Mouse (Mus musculus) liver, embryonic 12.5 days (tissue): ENCODE results near the gene Osbpl10. TPM values are rescaled to one million over a fixed set of nuclear protein-coding genes. Genes with fewer than 3 reads are reported as not detected.

Experiments used
- ATAC-seq: fragments of 200-750 bp; cut with Nextera tagmentation; 2 replicates; pipeline ENCODE4 v1.8.0; 2017; ENCODE audit warnings: moderate number of reproducible peaks, mild to moderate bottlenecking, moderate library complexity
- H3K27ac ChIP-seq: fragments of 300-500 bp; sonication (generic); 2 replicates; pipeline ENCODE4 v1.5.1; 2016; ENCODE audit warnings: mild to moderate bottlenecking
- H3K27me3 ChIP-seq: fragments of 300-500 bp; sonication (generic); replicated peaks from 2 replicates; pipeline ENCODE4 v1.6.1; 2016; ENCODE audit warnings: mild to moderate bottlenecking, moderate library complexity
- H3K36me3 ChIP-seq: fragments of 300-500 bp; sonication (generic); 2 replicates; pipeline ENCODE4 v1.6.1; 2016; ENCODE audit warnings: mild to moderate bottlenecking, moderate library complexity
- H3K4me1 ChIP-seq: fragments of 300-500 bp; sonication (generic); 2 replicates; pipeline ENCODE4 v1.6.1; 2016
- H3K4me2 ChIP-seq: fragments of 300-500 bp; sonication (generic); 2 replicates; pipeline ENCODE4 v1.6.1; 2016; ENCODE audit warnings: mild to moderate bottlenecking, moderate library complexity
- H3K4me3 ChIP-seq: fragments of 300-500 bp; sonication (generic); 2 replicates; pipeline ENCODE4 v1.5.1; 2016; ENCODE audit warnings: mild to moderate bottlenecking, moderate library complexity
- H3K9ac ChIP-seq: fragments of 300-500 bp; sonication (generic); 2 replicates; pipeline ENCODE4 v1.6.1; 2016; ENCODE audit warnings: mild to moderate bottlenecking, moderate library complexity
- H3K9me3 ChIP-seq: fragments of 300-500 bp; sonication (generic); replicated peaks from 2 replicates; pipeline ENCODE4 v1.6.1; 2016; ENCODE audit warnings: mild to moderate bottlenecking, moderate library complexity
- WGBS: fragments of 180-500 bp; shearing (Covaris S2); methylation state at CpG from one replicate; pipeline ENCODE4 v1.1.7; 2016; ENCODE audit not compliant: insufficient replicate concordance; 5-methylcytosine and 5-hydroxymethylcytosine counted together
- polyA plus RNA-seq: library from polyadenylated mRNA; unstranded; fragments of >200 nt; fragmentation: Nextera tagmentation; extraction: Ambion mirVana; gene quantifications from 2 replicates; pipeline ENCODE4 v1.2.1, GENCODE M21; 2016

Osbpl10 gene
- polyA plus RNA-seq, 1 experiment from 2014 or later, result 0.55 TPM

- Histone ChIP-seq H3K27me3 (no peaks in the 10 kb centered on the region), H3K9me3 (no peaks in the 10 kb centered on the region), H3K4me1 (no peaks in the 10 kb centered on the region), H3K4me2 (no peak overlapping the region), H3K27ac (no peak overlapping the region), H3K9ac (no peak overlapping the region), H3K36me3 (no peaks in the 10 kb centered on the region), H3K4me3 (no peak overlapping the region)
- 68% methylated on average over 8 of the region's 8 CpGs for WGBS
- no peak for ATAC-seq
These were observed 76.9 kb downstream of the Osbpl10 start for GRCm38 (mm10) chr9:115055041-115055830.

- WGBS, result 52% methylated on average over 5 of the region's 5 CpGs
- H3K27ac ChIP-seq, result no peak overlapping the region
- no peaks in the 10 kb centered on the region for H3K9me3 ChIP-seq
- no peaks in the 10 kb centered on the region for H3K4me1 ChIP-seq
- H3K4me2 ChIP-seq, result no peak overlapping the region
- no peaks in the 10 kb centered on the region for H3K36me3 ChIP-seq
- H3K4me3 ChIP-seq, result no peak overlapping the region
- no peaks in the 10 kb centered on the region for H3K27me3 ChIP-seq
- no peak overlapping the region for H3K9ac ChIP-seq
- no peak for ATAC-seq
These were observed 80.4 kb downstream of the Osbpl10 start for GRCm38 (mm10) chr9:115058806-115059205.

DNA sequence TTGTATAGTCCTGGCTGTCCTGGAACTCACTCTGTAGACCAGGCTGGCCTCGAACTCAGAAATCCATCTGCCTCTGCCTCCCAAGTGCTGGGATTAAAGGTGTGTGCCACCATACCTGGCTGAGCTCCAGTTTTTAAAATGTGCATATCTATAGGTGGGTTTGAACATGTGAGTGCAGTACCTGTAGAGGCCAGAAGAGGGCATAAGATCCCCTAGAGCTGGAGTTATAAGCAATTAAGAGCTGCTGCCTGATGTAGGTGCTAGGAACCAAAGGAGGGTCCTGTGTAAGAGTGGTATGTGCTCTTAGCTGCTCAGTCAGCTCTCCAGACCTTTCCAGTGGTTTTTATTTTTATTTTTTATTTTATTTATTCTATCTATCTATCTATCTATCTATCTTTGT lies 86.5 kb downstream of the Osbpl10 start:
- H3K27me3 ChIP-seq, result no peaks in the 10 kb centered on the region
- H3K4me3 ChIP-seq, result no peak overlapping the region
- no peak overlapping the region for H3K27ac ChIP-seq
- H3K36me3 ChIP-seq, result no peaks in the 10 kb centered on the region
- 0 out of 2 replicates have a peak, but pooled peaks cover 3% of the 10 kb centered on the region for H3K9me3 ChIP-seq
- no peak for ATAC-seq
- no peak overlapping the region for H3K9ac ChIP-seq
- no peaks in the 10 kb centered on the region for H3K4me1 ChIP-seq
- WGBS, result 64% methylated on average over 1 of the region's 1 CpGs
- H3K4me2 ChIP-seq, result no peak overlapping the region

GRCm38 (mm10) chr9:115067071-115067470 lies 88.7 kb downstream of the Osbpl10 start:
- no peak for ATAC-seq
- WGBS, result 62% methylated on average over 8 of the region's 9 CpGs
- H3K36me3 ChIP-seq, result no peaks in the 10 kb centered on the region

GRCm38 (mm10) chr9:115075191-115075590 lies 96.8 kb downstream of the Osbpl10 start:
- 69% methylated on average over 4 of the region's 4 CpGs for WGBS
- ATAC-seq, result no peak
- H3K4me2 ChIP-seq, result no peak overlapping the region

More at GRCm38 (mm10) chr9:115067071-115067470, 88.7 kb downstream of the Osbpl10 start:
- H3K9ac ChIP-seq, result no peak overlapping the region
- no peak overlapping the region for H3K4me3 ChIP-seq
- H3K27ac ChIP-seq, result no peak overlapping the region
- H3K9me3 ChIP-seq, result 0 out of 2 replicates have a peak, but pooled peaks cover 3% of the 10 kb centered on the region
- no peaks in the 10 kb centered on the region for H3K4me1 ChIP-seq
- H3K4me2 ChIP-seq, result no peak overlapping the region
- no peaks in the 10 kb centered on the region for H3K27me3 ChIP-seq

GRCm38 (mm10) chr9:115088295-115088993 lies 110.1 kb downstream of the Osbpl10 start:
- Histone ChIP-seq H3K9ac (no peak overlapping the region), H3K4me1 (peaks cover 4% of the 10 kb centered on the region; the same call in 1 of the 2 replicates), H3K27me3 (no peaks in the 10 kb centered on the region), H3K4me2 (no peak overlapping the region), H3K4me3 (no peak overlapping the region), H3K9me3 (0 out of 2 replicates have a peak, but pooled peaks cover 3% of the 10 kb centered on the region), H3K36me3 (no peaks in the 10 kb centered on the region), H3K27ac (no peak overlapping the region)
- WGBS, result 45% methylated on average over 17 of the region's 17 CpGs
- peak; percentile 49; the same call in 1 of the 2 replicates for ATAC-seq

More at GRCm38 (mm10) chr9:115075191-115075590, 96.8 kb downstream of the Osbpl10 start:
- no peaks in the 10 kb centered on the region for H3K4me1 ChIP-seq
- H3K9ac ChIP-seq, result no peak overlapping the region
- no peak overlapping the region for H3K4me3 ChIP-seq
- no peak overlapping the region for H3K27ac ChIP-seq
- H3K36me3 ChIP-seq, result no peaks in the 10 kb centered on the region
- no peaks in the 10 kb centered on the region for H3K9me3 ChIP-seq
- no peaks in the 10 kb centered on the region for H3K27me3 ChIP-seq

- Histone ChIP-seq H3K4me3 (no peak overlapping the region), H3K27ac (no peak overlapping the region), H3K9ac (no peak overlapping the region), H3K36me3 (no peaks in the 10 kb centered on the region), H3K27me3 (no peaks in the 10 kb centered on the region), H3K4me1 (peaks cover 4% of the 10 kb centered on the region; the same call in 1 of the 2 replicates), H3K9me3 (0 out of 2 replicates have a peak, but pooled peaks cover 3% of the 10 kb centered on the region), H3K4me2 (no peak overlapping the region)
- no peak for ATAC-seq
- WGBS, result 51% methylated on average over 5 of the region's 5 CpGs
These were observed 111.3 kb downstream of the Osbpl10 start for GRCm38 (mm10) chr9:115089644-115090043.

DNA sequence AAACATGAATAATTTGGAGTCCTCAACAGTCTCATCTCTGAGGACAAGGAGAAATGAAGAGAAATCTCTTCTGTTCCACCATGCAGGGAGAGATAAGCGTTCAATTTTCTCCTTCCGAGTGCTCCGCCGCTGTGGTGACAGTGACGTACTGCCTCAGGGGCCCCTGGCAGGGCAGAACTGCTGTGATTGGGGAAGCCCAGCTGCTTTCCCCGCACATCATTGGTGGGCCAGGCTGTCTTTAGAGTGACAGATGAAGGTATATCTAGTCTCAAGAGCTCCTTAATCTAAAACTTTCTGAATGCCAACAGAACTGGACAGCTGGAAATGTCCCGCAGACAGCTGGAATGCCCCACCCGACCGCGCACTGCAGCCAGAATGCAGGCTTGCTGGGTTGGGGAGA lies 118.1 kb downstream of the Osbpl10 start:
- ATAC-seq, result no peak
- WGBS, result 59% methylated on average over 10 of the region's 10 CpGs

DNA sequence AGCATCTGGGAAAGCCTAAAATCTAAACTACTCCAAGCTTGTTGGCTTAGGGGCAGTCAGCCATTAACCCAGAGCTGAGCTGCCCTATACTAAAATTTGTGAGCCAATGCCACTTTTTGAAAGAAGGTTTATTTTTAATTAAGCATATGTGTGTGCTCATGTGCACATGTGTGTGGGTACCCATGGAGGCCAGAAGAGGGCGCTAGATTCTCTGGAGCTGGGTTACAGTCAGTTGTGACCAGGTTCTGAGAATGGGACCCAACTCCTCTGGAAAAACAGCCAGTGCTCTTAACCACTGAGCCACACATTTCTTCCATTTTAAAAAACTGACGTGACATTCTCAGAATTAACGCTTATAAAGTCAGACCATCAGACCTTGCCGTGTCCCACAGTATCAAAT lies 119.0 kb downstream of the Osbpl10 start:
- H3K4me1 ChIP-seq, result no peaks in the 10 kb centered on the region
- H3K9me3 ChIP-seq, result no peaks in the 10 kb centered on the region
- no peaks in the 10 kb centered on the region for H3K27me3 ChIP-seq
- 74% methylated on average over 4 of the region's 4 CpGs for WGBS
- H3K27ac ChIP-seq, result no peak overlapping the region
- no peak for ATAC-seq
- H3K4me2 ChIP-seq, result no peak overlapping the region
- no peak overlapping the region for H3K9ac ChIP-seq
- H3K36me3 ChIP-seq, result no peaks in the 10 kb centered on the region
- H3K4me3 ChIP-seq, result no peak overlapping the region

More for the DNA sequence above, 118.1 kb downstream of the Osbpl10 start:
- Histone ChIP-seq H3K4me3 (no peak overlapping the region), H3K4me1 (no peaks in the 10 kb centered on the region), H3K27ac (no peak overlapping the region), H3K4me2 (no peak overlapping the region), H3K9me3 (no peaks in the 10 kb centered on the region), H3K36me3 (no peaks in the 10 kb centered on the region), H3K9ac (no peak overlapping the region), H3K27me3 (no peaks in the 10 kb centered on the region)

- H3K9me3 ChIP-seq, result no peaks in the 10 kb centered on the region
- H3K9ac ChIP-seq, result no peak overlapping the region
- H3K4me3 ChIP-seq, result no peak overlapping the region
- 72% methylated on average over 15 of the region's 15 CpGs for WGBS
- 0 out of 2 replicates have a peak, but pooled peaks have one; percentile 8 for ATAC-seq
- H3K27me3 ChIP-seq, result no peaks in the 10 kb centered on the region
- no peak overlapping the region for H3K27ac ChIP-seq
- no peak overlapping the region for H3K4me2 ChIP-seq
- H3K4me1 ChIP-seq, result no peaks in the 10 kb centered on the region
- no peaks in the 10 kb centered on the region for H3K36me3 ChIP-seq
These were observed 122.0 kb downstream of the Osbpl10 start for GRCm38 (mm10) chr9:115100181-115100915.

GRCm38 (mm10) chr9:115107430-115107829 lies 129.1 kb downstream of the Osbpl10 start:
- Histone ChIP-seq H3K9ac (no peak overlapping the region), H3K4me2 (no peak overlapping the region), H3K36me3 (no peaks in the 10 kb centered on the region), H3K27ac (no peak overlapping the region), H3K27me3 (no peaks in the 10 kb centered on the region), H3K4me1 (no peaks in the 10 kb centered on the region), H3K9me3 (no peaks in the 10 kb centered on the region), H3K4me3 (no peak overlapping the region)
- WGBS, result 83% methylated on average over 7 of the region's 7 CpGs
- ATAC-seq, result no peak
